Comparison of ENCODE assay signal across 8 mouse cellular contexts in genomic region chr11:116081081-116081480, GRCm38 (mm10). TPM values are rescaled to one million over a fixed set of nuclear protein-coding genes. Genes with fewer than 3 reads are reported as not detected.
DNase-seq lines count a peak whose midpoint lies in the region; ATAC-seq and TF ChIP-seq lines count a peak whose summit lies in the region.

No protein-coding gene starts in this region.

- H3K27me3 ChIP-seq in kidney, adult 2 months (replicated peaks; ENCODE audit: control insufficient read depth, insufficient read depth, low read length) = no peaks in the 10 kb centered on the region
- no peaks in the 10 kb centered on the region for H3K27me3 ChIP-seq in kidney, embryonic 14.5 days (ENCODE audit: control insufficient read depth, insufficient read depth, low read length)
- no peaks in the 10 kb centered on the region for H3K27me3 ChIP-seq in E14TG2a.4 (ENCODE audit: insufficient read depth, low read length)
- no peaks in the 10 kb centered on the region for H3K27me3 ChIP-seq in liver, adult 2 months (ENCODE audit: control insufficient read depth, insufficient read depth, low read length)

- no peak overlapping the region for H3K4me2 ChIP-seq in kidney, embryonic 14.5 days (replicated peaks; ENCODE audit: low read depth, low read length)

- H3K4me1 ChIP-seq in kidney, adult 2 months (ENCODE audit: control insufficient read depth, insufficient read depth, low read length) = peaks cover 8% of the 10 kb centered on the region
- H3K4me1 ChIP-seq in kidney, embryonic 14.5 days (ENCODE audit: control insufficient read depth, insufficient read depth, low read length) = peaks cover 16% of the 10 kb centered on the region
- H3K4me1 ChIP-seq in E14TG2a.4 (replicated peaks; ENCODE audit: low read depth, low read length) = peaks cover 98% of the 10 kb centered on the region
- peaks cover 5% of the 10 kb centered on the region; the same call in 1 of the 2 replicates for H3K4me1 ChIP-seq in liver, adult 2 months (ENCODE audit: control insufficient read depth, insufficient read depth, low read length)

- 68% methylated on average over 6 of the region's 6 CpGs for WGBS in kidney, adult 2 months
- WGBS in kidney, embryonic 14.5 days = 69% methylated on average over 6 of the region's 6 CpGs
- 74% methylated on average over 6 of the region's 6 CpGs for WGBS in liver, adult 2 months

- no peak for TF ChIP-seq POLR2A in kidney, adult 2 months (IDR thresholded peaks at IDR 0.05; ENCODE audit: low read depth, low read length)
- no peak for TF ChIP-seq POLR2A in liver, adult 2 months (IDR thresholded peaks at IDR 0.05; ENCODE audit: extremely low read depth, insufficient read depth, low read length)

- TF ChIP-seq CTCF in kidney, adult 2 months (conservative IDR thresholded peaks at IDR 0.05; ENCODE audit: insufficient read depth, insufficient read length, low read depth, low read length) = peak; percentile 71
- TF ChIP-seq CTCF in E14TG2a.4 (conservative IDR thresholded peaks at IDR 0.05; ENCODE audit: low read length) = peak; percentile 28
- peak; percentile 77 for TF ChIP-seq CTCF in liver, adult 2 months (IDR thresholded peaks at IDR 0.05; ENCODE audit: low read depth, low read length)

- peaks cover 6% of the 10 kb centered on the region; the same call in 1 of the 2 replicates for H3K79me2 ChIP-seq in liver, adult 2 months (ENCODE audit: control insufficient read depth, insufficient read depth, low read length)

- no peaks in the 10 kb centered on the region for H3K9me3 ChIP-seq in kidney, embryonic 14.5 days (ENCODE audit: control insufficient read depth, low read length)
- H3K9me3 ChIP-seq in E14TG2a.4 (ENCODE audit: low read length) = no peaks in the 10 kb centered on the region

- intact Hi-C loops in left cerebral cortex, postnatal 10 days (cut with DNase I) = no loop called here

- H3K27ac ChIP-seq in kidney, adult 2 months (ENCODE audit: insufficient read depth, low read depth, low read length) = no peak overlapping the region
- no peak overlapping the region for H3K27ac ChIP-seq in kidney, embryonic 14.5 days (ENCODE audit: low read depth, low read length)
- H3K27ac ChIP-seq in liver, adult 2 months (replicated peaks; ENCODE audit: insufficient read depth, low read depth, low read length) = no peak overlapping the region

- ATAC-seq in kidney, embryonic 14.5 days (ENCODE audit: low FRiP score, low TSS enrichment) = no peak

- peaks cover 7% of the 10 kb centered on the region for H3K36me3 ChIP-seq in kidney, adult 2 months (ENCODE audit: control insufficient read depth, insufficient read depth, low read length)
- peaks cover 53% of the 10 kb centered on the region for H3K36me3 ChIP-seq in kidney, embryonic 14.5 days (ENCODE audit: control insufficient read depth, insufficient read depth, low read length)
- peaks cover 71% of the 10 kb centered on the region for H3K36me3 ChIP-seq in E14TG2a.4 (ENCODE audit: insufficient read depth, low read length)
- peaks cover 22% of the 10 kb centered on the region for H3K36me3 ChIP-seq in liver, adult 2 months (ENCODE audit: control insufficient read depth, insufficient read depth, low read length)

- DNase-seq in kidney, adult 2 months = peak; percentile 65
- DNase-seq in adrenal gland, postnatal 36 days = peak; percentile 56 to 71
- peak; percentile 38 for DNase-seq in liver, adult 2 months (ENCODE audit: extremely low read depth, low read depth, low spot score)
- peak; percentile 80 to 94 for DNase-seq in spleen, postnatal 4 days (ENCODE audit: low spot score in 2 of 2)
- DNase-seq in layer of hippocampus, adult 18-20 months (ENCODE audit: low spot score in 2 of 2) = no peak
- DNase-seq in left cerebral cortex, postnatal 10 days (ENCODE audit: extremely low spot score in 1 of 2, low spot score in 2 of 2) = no peak

- no peak overlapping the region for H3K4me3 ChIP-seq in kidney, adult 2 months (ENCODE audit: insufficient read depth, low read depth, low read length)
- no peak overlapping the region for H3K4me3 ChIP-seq in kidney, embryonic 14.5 days (ENCODE audit: low read length)
- H3K4me3 ChIP-seq in E14TG2a.4 (replicated peaks; ENCODE audit: low read length) = 0 out of 2 replicates have a peak overlapping the region, but pooled peaks have one; percentile 4
- no peak overlapping the region for H3K4me3 ChIP-seq in liver, adult 2 months (ENCODE audit: insufficient read depth, low read depth, low read length)

- no peak overlapping the region for H3K9ac ChIP-seq in kidney, embryonic 14.5 days (ENCODE audit: low read depth, low read length)
- H3K9ac ChIP-seq in liver, adult 2 months (ENCODE audit: low read depth, low read length) = no peak overlapping the region

RNA-seq across cellular contexts. Expression of gene Unc13d, which starts 3.3 kb away (rescaled TPM):
- polyA plus RNA-seq in kidney, adult 2 months (2012; rRNA removed) = 1.1 and 2.4 TPM in 2 replicates
- 1.3 and 1.5 TPM in 2 replicates for polyA plus RNA-seq in kidney, embryonic 14.5 days (2014; fragmentation: Nextera tagmentation; extraction: Ambion mirVana)
- total RNA-seq in adrenal gland, postnatal 36 days (2021) = under 1 TPM; 0.49 to 0.66 TPM
- total RNA-seq in liver, adult 2 months (2014; rRNA removed) = 0.37 and 0.87 TPM in 2 replicates
- 0.54 and 1.4 TPM in 2 replicates for polyA plus RNA-seq in liver, adult 2 months (2012; rRNA removed)
- total RNA-seq in layer of hippocampus, adult 18-20 months (2021) = 1 to 10 TPM; 1.6 to 3.0 TPM
- total RNA-seq in left cerebral cortex, postnatal 10 days (2021) = 1 to 10 TPM in 1 of 2 experiments, under 1 TPM in 1; 0.63 to 1.2 TPM

RNA-seq across cellular contexts. Expression of gene Wbp2, which starts 5.7 kb away (rescaled TPM):
- 391 and 392 TPM in 2 replicates for polyA plus RNA-seq in kidney, adult 2 months (2012; rRNA removed)
- polyA plus RNA-seq in kidney, embryonic 14.5 days (2014; fragmentation: Nextera tagmentation; extraction: Ambion mirVana) = 55.2 and 80.2 TPM in 2 replicates
- total RNA-seq in adrenal gland, postnatal 36 days (2021) = 100 to 1,000 TPM; 157 to 178 TPM
- total RNA-seq in liver, adult 2 months (2014; rRNA removed) = 14.8 and 24.8 TPM in 2 replicates
- polyA plus RNA-seq in liver, adult 2 months (2012; rRNA removed) = 166 and 179 TPM in 2 replicates
- total RNA-seq in layer of hippocampus, adult 18-20 months (2021) = 100 to 1,000 TPM; 450 to 480 TPM
- total RNA-seq in left cerebral cortex, postnatal 10 days (2021) = 100 to 1,000 TPM; 229 to 234 TPM

RNA-seq across cellular contexts. Expression of gene Trim47, which starts 45.9 kb away (rescaled TPM):
- polyA plus RNA-seq in kidney, adult 2 months (2012; rRNA removed) = 34.9 and 39.6 TPM in 2 replicates
- polyA plus RNA-seq in kidney, embryonic 14.5 days (2014; fragmentation: Nextera tagmentation; extraction: Ambion mirVana) = 12.2 and 12.8 TPM in 2 replicates
- total RNA-seq in adrenal gland, postnatal 36 days (2021) = 10 to 100 TPM; 14.7 to 23.0 TPM
- 2.9 and 6.6 TPM in 2 replicates for total RNA-seq in liver, adult 2 months (2014; rRNA removed)
- 4.2 and 4.6 TPM in 2 replicates for polyA plus RNA-seq in liver, adult 2 months (2012; rRNA removed)
- total RNA-seq in layer of hippocampus, adult 18-20 months (2021) = 1 to 10 TPM; 4.8 to 6.2 TPM
- 1 to 10 TPM; 6.2 to 7.9 TPM for total RNA-seq in left cerebral cortex, postnatal 10 days (2021)

RNA-seq across cellular contexts. Expression of gene Trim65, which starts 49.8 kb away (rescaled TPM):
- 9.5 and 9.6 TPM in 2 replicates for polyA plus RNA-seq in kidney, adult 2 months (2012; rRNA removed)
- polyA plus RNA-seq in kidney, embryonic 14.5 days (2014; fragmentation: Nextera tagmentation; extraction: Ambion mirVana) = 3.2 and 4.1 TPM in 2 replicates
- 10 to 100 TPM in 1 of 2 experiments, 1 to 10 TPM in 1; 9.3 to 11.7 TPM for total RNA-seq in adrenal gland, postnatal 36 days (2021)
- total RNA-seq in liver, adult 2 months (2014; rRNA removed) = 3.9 and 5.8 TPM in 2 replicates
- polyA plus RNA-seq in liver, adult 2 months (2012; rRNA removed) = 7.7 and 8.3 TPM in 2 replicates
- total RNA-seq in layer of hippocampus, adult 18-20 months (2021) = 1 to 10 TPM; 6.7 to 8.3 TPM
- total RNA-seq in left cerebral cortex, postnatal 10 days (2021) = 1 to 10 TPM; 6.2 to 6.6 TPM

RNA-seq across cellular contexts. Expression of gene Unk, which starts 51.0 kb away (rescaled TPM):
- polyA plus RNA-seq in kidney, adult 2 months (2012; rRNA removed) = 22.1 and 28.1 TPM in 2 replicates
- 24.4 and 37.2 TPM in 2 replicates for polyA plus RNA-seq in kidney, embryonic 14.5 days (2014; fragmentation: Nextera tagmentation; extraction: Ambion mirVana)
- 10 to 100 TPM; 18.3 to 20.2 TPM for total RNA-seq in adrenal gland, postnatal 36 days (2021)
- 4.3 and 5.2 TPM in 2 replicates for total RNA-seq in liver, adult 2 months (2014; rRNA removed)
- 8.9 and 13.8 TPM in 2 replicates for polyA plus RNA-seq in liver, adult 2 months (2012; rRNA removed)
- 10 to 100 TPM; 20.6 to 23.1 TPM for total RNA-seq in layer of hippocampus, adult 18-20 months (2021)
- total RNA-seq in left cerebral cortex, postnatal 10 days (2021) = 10 to 100 TPM; 24.8 to 25.8 TPM

Comparison
In these comparisons a context has a peak if more than half of its experiments do, and no peak if none do; other contexts are left out.
1. DNase-seq: peak in kidney, adult 2 months (single experiment), adrenal gland, postnatal 36 days (2 of 2), liver, adult 2 months (single experiment) and spleen, postnatal 4 days (2 of 2); none in layer of hippocampus, adult 18-20 months (0 of 2) and left cerebral cortex, postnatal 10 days (0 of 2).
2. Peak in every context shown above with its lines, with median percentiles within 50 percentile points of each other: CTCF ChIP-seq.